Mouse (Mus musculus) fat pad, adult 2 months (tissue): ENCODE results near the gene Pnliprp1.

Experiments
- DNase-seq: peaks from one replicate; pipeline ENCODE4 v3.0.0-alpha.2; 2011; ENCODE audit warnings: low read depth, low spot score; ENCODE audit errors: extremely low read depth

Pnliprp1 gene

DNA sequence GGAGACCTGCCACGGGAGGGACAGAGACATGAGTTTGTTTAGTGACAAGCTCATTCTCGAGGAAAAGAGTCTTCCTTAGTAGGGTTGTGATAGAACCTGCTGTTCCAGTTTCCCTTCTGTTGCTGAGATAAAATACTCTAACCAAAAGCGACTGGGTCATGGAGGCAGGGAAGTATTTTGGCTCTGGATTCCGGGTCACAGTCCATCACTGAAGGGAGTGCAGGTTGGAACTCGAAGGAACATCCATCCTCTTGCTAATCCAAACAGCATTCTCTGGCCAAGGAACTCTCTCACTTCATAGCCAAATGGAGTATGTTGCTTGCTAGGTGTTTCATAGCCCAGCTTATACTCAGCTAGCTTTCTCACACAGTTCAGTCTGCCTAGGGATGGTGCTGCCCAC lies 47.8 kb downstream of the Pnliprp1 start:
- DNase-seq: peak; percentile 76

DNA sequence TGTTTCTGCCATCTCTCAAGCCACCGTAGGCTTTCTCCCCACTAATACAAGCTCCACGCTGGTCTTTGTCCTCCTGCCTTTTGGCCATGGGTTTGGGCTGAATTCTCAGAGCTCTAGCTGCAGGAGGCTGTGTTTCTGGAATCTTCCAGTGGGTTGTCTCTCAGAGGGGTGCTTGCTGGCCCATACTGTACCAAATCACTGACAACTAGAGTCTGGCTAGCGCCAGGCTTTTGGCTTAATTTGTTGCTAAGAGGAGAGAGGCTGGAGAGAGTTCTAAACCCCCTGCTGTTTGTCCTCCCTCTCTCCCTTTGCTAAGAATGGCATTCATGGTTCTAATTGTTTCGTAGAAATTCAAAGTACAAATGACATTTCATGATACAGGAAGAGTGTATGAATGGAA lies 52.9 kb downstream of the Pnliprp1 start:
- no peak for DNase-seq

DNA sequence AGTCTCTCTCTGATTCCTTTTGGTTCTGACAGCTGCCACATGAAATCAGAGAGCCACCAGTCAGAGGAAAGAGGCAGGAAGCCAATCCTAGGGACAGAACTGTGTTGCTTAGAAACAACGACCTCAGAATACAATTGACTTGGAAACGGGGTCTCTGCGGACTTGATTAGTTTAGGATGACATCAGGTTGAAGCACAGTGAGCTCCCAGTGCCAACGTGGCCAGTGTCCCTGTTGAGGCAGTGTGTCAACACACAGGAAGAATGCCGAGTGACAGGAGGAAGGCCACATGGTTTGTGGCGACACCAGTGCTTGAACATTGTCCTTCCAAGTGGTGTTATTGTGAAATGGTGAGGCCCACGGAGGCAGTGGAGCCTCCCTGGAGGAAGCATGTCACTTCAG lies 55.3 kb downstream of the Pnliprp1 start:
- DNase-seq: no peak

DNA sequence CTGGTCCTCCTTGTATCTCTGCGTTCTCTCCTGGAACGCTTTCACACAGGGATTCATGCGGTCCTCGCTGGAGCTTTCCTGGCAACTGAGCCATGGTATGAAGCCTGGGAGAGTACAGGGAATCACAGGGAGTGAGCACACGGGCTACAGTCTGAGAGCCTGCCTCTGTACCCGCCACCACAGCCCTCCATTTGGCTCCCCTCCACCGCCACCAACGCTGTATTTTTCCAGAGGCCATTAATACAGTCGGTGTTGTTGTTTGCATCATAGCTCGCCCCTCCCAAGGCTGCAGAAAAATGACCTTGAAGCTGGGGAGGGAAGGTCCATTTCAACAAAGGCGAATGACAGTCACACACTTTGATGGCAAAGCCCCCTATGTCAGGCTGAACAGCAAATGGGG lies 60.5 kb downstream of the Pnliprp1 start:
- DNase-seq: no peak
